Mouse (Mus musculus): ENCODE measurements around the gene Thoc6. TPM values are rescaled to one million over a fixed set of nuclear protein-coding genes. Genes with fewer than 3 reads are reported as not detected.

Gene Thoc6
- polyA plus RNA-seq, 1 experiment from 2014 or later, result 57.0 TPM

DNA sequence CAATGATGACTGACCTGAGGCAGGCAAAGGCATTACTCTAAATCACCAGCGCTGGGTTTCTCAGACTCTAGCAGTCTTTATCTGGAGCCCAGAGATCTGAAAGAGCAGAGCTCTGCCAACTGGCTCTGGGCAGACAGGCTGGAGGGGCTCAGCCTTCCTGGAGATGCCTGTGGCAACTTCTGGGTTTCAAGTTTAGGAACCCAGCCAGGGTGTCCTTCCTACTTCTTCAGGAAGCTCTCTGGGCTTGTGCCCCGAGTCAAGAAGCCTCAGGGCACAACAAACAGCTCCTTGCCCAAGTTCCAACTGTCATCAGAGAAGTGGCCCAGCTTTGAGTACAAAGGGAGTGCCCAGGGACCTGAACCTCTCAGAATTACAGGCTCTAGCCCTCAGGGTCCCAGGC lies 19.3 kb downstream of the Thoc6 start:
- Histone ChIP-seq H3K4me2 (no peak overlapping the region), H3K27me3 (ENCODE audit: control insufficient read depth, insufficient read depth, low read length) (no peaks in the 10 kb centered on the region; the same call in 1 of the 2 replicates), H3K9me3 (ENCODE audit: control insufficient read depth, low read length) (no peaks in the 10 kb centered on the region), H3K36me3 (ENCODE audit: control insufficient read depth, insufficient read depth, low read length) (no peaks in the 10 kb centered on the region), H3K9ac (ENCODE audit: low read length) (no peak overlapping the region), H3K4me1 (ENCODE audit: control insufficient read depth, insufficient read depth, low read length) (no peaks in the 10 kb centered on the region), H3K27ac (ENCODE audit: low read depth, low read length) (no peak overlapping the region), H3K4me3 (ENCODE audit: low read depth, low read length) (no peak overlapping the region)
- no peak for ATAC-seq (ENCODE audit: low FRiP score)
- no peak for DNase-seq (ENCODE audit: low spot score, missing footprints)
- 67% methylated on average over 2 of the region's 2 CpGs for WGBS

DNA sequence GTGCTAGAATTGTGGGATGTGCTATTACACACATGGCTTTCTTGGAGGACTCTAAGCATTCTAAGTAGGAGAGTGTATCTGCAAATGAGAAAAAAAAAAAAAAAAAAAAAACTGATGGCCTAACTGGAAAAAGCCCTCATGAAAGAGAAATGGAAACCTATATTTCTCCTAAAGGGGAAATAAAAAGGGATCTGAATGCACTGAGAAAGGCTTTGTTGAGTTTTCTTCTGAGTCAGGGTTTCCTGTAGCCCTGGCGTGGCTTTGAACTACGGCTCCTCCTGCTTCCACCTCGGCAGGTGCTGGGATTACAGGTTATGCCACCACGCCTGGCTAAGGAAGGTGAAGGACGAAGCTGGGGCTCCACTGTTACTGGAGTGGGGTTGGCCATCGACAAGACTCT lies 19.7 kb downstream of the Thoc6 start:
- no peak for ATAC-seq (ENCODE audit: low FRiP score)
- WGBS, result 68% methylated on average over 6 of the region's 6 CpGs

DNA sequence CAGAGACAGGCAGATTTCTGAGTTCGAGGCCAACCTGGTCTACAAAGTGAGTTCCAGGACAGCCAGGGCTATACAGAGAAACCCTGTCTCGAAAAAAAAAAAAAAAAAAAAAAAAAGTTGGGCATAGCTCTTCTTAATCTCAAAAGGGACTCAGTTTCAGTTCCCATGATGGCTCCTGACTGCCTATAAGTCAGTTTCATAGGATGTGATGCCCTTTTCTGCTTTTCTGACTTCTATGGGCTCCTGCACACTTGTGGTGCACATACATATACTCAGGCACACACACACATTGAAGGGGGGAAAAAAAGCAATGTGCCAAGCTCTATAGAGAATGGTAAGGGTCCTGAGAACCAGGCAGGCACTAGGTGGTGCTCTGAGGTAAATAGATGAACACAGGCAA lies 20.4 kb downstream of the Thoc6 start:
- ATAC-seq (ENCODE audit: low FRiP score) (no peak), DNase-seq (ENCODE audit: low spot score, missing footprints) (no peak)
- no peaks in the 10 kb centered on the region for H3K9me3 ChIP-seq (ENCODE audit: control insufficient read depth, low read length)
- no peaks in the 10 kb centered on the region for H3K36me3 ChIP-seq (ENCODE audit: control insufficient read depth, insufficient read depth, low read length)
- H3K27ac ChIP-seq (ENCODE audit: low read depth, low read length), result no peak overlapping the region
- H3K27me3 ChIP-seq (ENCODE audit: control insufficient read depth, insufficient read depth, low read length), result no peaks in the 10 kb centered on the region; the same call in 1 of the 2 replicates
- WGBS, result 75% methylated on average over 1 of the region's 2 CpGs
- no peak overlapping the region for H3K4me3 ChIP-seq (ENCODE audit: low read depth, low read length)
- H3K4me1 ChIP-seq (ENCODE audit: control insufficient read depth, insufficient read depth, low read length), result no peaks in the 10 kb centered on the region
- H3K9ac ChIP-seq (ENCODE audit: low read length), result no peak overlapping the region
- no peak overlapping the region for H3K4me2 ChIP-seq

More for the DNA sequence above, 19.7 kb downstream of the Thoc6 start:
- H3K9ac ChIP-seq (ENCODE audit: low read length), result no peak overlapping the region
- H3K4me1 ChIP-seq (ENCODE audit: control insufficient read depth, insufficient read depth, low read length), result no peaks in the 10 kb centered on the region
- H3K4me2 ChIP-seq, result no peak overlapping the region
- H3K9me3 ChIP-seq (ENCODE audit: control insufficient read depth, low read length), result no peaks in the 10 kb centered on the region
- H3K36me3 ChIP-seq (ENCODE audit: control insufficient read depth, insufficient read depth, low read length), result no peaks in the 10 kb centered on the region
- no peak overlapping the region for H3K4me3 ChIP-seq (ENCODE audit: low read depth, low read length)
- no peaks in the 10 kb centered on the region; the same call in 1 of the 2 replicates for H3K27me3 ChIP-seq (ENCODE audit: control insufficient read depth, insufficient read depth, low read length)
- H3K27ac ChIP-seq (ENCODE audit: low read depth, low read length), result no peak overlapping the region
- no peak for DNase-seq (ENCODE audit: low spot score, missing footprints)

DNA sequence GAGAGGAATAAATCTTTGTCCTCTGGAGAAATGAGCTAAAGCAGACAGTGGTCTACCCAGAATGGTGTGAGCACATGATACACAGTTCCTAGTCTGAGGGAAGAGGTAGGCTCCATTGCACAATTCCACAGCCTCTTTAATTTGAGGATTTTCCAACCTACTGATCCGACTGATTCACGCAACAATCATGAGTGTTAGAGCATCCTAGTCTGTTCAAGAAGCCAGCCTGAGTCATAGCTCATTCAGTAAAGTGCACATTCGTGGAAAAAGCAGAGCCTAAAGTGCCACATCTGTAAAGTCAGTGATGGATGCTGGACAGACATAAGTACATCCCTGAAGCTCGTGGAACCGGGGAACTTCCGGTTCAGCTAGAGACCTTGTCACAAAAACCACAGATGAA lies 22.3 kb downstream of the Thoc6 start:
- Histone ChIP-seq H3K4me1 (ENCODE audit: control insufficient read depth, insufficient read depth, low read length) (no peaks in the 10 kb centered on the region), H3K9ac (ENCODE audit: low read length) (no peak overlapping the region), H3K4me3 (ENCODE audit: low read depth, low read length) (no peak overlapping the region), H3K27ac (ENCODE audit: low read depth, low read length) (no peak overlapping the region), H3K36me3 (ENCODE audit: control insufficient read depth, insufficient read depth, low read length) (no peaks in the 10 kb centered on the region), H3K27me3 (ENCODE audit: control insufficient read depth, insufficient read depth, low read length) (no peaks in the 10 kb centered on the region), H3K4me2 (no peak overlapping the region), H3K9me3 (ENCODE audit: control insufficient read depth, low read length) (no peaks in the 10 kb centered on the region)
- 76% methylated on average over 6 of the region's 6 CpGs for WGBS
- DNase-seq (ENCODE audit: low spot score, missing footprints) (no peak), ATAC-seq (ENCODE audit: low FRiP score) (no peak)

DNA sequence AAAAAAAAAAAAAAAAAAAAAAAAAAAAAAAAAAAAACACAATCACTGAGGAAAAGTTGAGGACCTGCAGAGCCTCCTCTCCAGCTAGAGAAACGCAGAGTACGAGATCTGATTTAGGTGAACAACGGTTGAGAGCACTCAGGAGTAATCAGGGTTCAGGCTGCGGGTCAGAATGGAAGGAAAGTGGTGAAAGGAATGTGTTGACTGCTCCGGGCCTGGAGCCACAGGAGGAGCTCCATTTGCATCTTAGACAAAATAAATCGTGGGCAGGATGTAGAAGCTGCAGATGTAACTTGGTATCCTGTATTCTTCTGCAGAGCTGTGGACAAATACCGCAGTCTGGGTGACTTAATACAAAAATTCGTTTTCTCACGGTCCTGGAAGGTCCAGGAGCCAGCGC lies 27.8 kb downstream of the Thoc6 start:
- Histone ChIP-seq H3K9me3 (ENCODE audit: control insufficient read depth, low read length) (no peaks in the 10 kb centered on the region), H3K9ac (ENCODE audit: low read length) (no peak overlapping the region), H3K4me3 (ENCODE audit: low read depth, low read length) (no peak overlapping the region), H3K4me1 (ENCODE audit: control insufficient read depth, insufficient read depth, low read length) (peaks cover 3% of the 10 kb centered on the region), H3K4me2 (no peak overlapping the region), H3K27me3 (ENCODE audit: control insufficient read depth, insufficient read depth, low read length) (peaks cover 11% of the 10 kb centered on the region), H3K36me3 (ENCODE audit: control insufficient read depth, insufficient read depth, low read length) (no peaks in the 10 kb centered on the region), H3K27ac (ENCODE audit: low read depth, low read length) (no peak overlapping the region)
- peak; percentile 90 for DNase-seq (ENCODE audit: low spot score, missing footprints)
- 30% methylated on average over 10 of the region's 10 CpGs for WGBS
- no peak for ATAC-seq (ENCODE audit: low FRiP score)

DNA sequence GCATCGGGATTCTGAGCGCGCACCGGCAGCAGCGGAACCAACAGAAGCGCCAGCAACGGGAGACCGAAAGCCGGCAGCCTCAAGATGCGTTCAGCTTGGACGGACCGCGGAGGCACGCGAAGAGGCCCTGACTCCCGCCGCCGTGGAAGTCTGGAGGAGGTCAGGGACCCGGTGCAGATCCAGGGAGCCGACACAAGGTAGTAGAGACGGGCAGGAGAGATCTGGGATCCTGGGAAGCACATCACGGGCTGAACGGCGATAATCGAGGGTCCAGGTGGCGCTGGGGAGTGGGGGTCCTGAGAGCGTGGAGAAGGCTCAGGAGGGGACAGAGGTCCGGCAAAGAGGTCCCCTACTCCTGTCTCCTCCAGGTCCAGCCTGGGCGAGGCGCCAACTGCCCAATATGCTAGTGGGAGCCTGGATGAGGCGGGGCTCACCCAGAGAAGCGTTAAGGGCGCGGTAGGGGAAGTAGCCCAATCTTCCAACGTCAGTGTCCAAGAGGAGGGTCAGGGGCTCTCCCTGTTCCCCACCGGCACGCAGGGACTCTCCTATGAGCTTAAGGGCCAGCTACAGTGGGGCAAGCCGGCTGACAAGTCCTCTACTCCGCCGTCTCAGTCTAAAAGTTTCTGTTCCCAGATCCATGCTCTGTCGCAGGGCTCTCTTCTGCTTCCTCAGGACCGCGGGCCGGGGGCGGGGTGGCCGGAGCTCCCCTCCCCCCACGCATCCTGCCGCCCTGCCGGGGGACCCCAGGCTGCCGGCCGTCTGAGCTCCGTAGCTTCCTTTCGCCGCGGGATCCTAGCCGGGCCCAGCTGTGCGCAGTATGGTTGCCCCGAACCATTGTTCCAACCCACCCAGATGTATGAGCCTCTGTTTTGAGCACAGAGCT lies 28.8 kb downstream of the Thoc6 start, which contains the start of gene Mmp25:
TSS of gene Mmp25 (minus strand) at position 665 of the 883 bp plus-strand sequence.
- peak within 1 kb of the TSS; percentile 37 for H3K4me3 ChIP-seq (ENCODE audit: low read depth, low read length)
- H3K27ac ChIP-seq (ENCODE audit: low read depth, low read length), result no peak within 1 kb of the TSS
- H3K9me3 ChIP-seq (ENCODE audit: control insufficient read depth, low read length), result no peaks in the 10 kb centered on the region
- ATAC-seq (ENCODE audit: low FRiP score) (peak; percentile 66; the same call in 1 of the 2 replicates), DNase-seq (ENCODE audit: low spot score, missing footprints) (peak; percentile 93)
- peaks cover 11% of the 10 kb centered on the region for H3K27me3 ChIP-seq (ENCODE audit: control insufficient read depth, insufficient read depth, low read length)
- peak within 1 kb of the TSS; percentile 76 for H3K4me2 ChIP-seq
- peak within 1 kb of the TSS; percentile 54 for H3K9ac ChIP-seq (ENCODE audit: low read length)
- under 1% methylated on average over 56 of the region's 58 CpGs for WGBS
- H3K4me1 ChIP-seq (ENCODE audit: control insufficient read depth, insufficient read depth, low read length), result peaks cover 3% of the 10 kb centered on the region
- H3K36me3 ChIP-seq (ENCODE audit: control insufficient read depth, insufficient read depth, low read length), result no peaks in the 10 kb centered on the region

DNA sequence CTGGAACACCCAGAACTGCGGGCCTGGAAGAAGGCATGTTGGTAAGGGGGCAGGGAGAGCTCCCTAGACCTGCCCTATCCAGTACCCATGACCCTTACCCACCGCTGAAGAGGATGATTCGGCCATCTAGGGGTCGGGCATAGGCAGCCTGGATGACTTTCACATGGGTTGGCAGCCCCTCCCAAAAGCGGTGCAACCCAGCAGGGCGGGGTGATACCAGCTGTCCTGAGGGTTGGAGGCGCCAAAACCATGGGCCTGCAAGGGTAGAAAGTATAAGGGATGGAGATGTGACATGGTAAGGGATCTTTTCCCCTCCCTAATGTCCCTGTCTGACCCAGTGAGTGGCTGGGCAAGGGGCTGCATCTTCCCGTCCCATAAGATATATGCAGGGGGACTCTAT lies 42.4 kb downstream of the Thoc6 start:
- no peaks in the 10 kb centered on the region for H3K9me3 ChIP-seq (ENCODE audit: control insufficient read depth, low read length)
- WGBS, result 88% methylated on average over 8 of the region's 8 CpGs
- no peaks in the 10 kb centered on the region for H3K4me1 ChIP-seq (ENCODE audit: control insufficient read depth, insufficient read depth, low read length)
- H3K27ac ChIP-seq (ENCODE audit: low read depth, low read length), result no peak overlapping the region
- DNase-seq (ENCODE audit: low spot score, missing footprints), result no peak
- no peak overlapping the region for H3K9ac ChIP-seq (ENCODE audit: low read length)
- ATAC-seq (ENCODE audit: low FRiP score), result peak; percentile 12
- no peaks in the 10 kb centered on the region for H3K36me3 ChIP-seq (ENCODE audit: control insufficient read depth, insufficient read depth, low read length)
- H3K4me3 ChIP-seq (ENCODE audit: low read depth, low read length), result no peak overlapping the region
- no peak overlapping the region for H3K4me2 ChIP-seq
- H3K27me3 ChIP-seq (ENCODE audit: control insufficient read depth, insufficient read depth, low read length), result no peaks in the 10 kb centered on the region; the same call in 1 of the 2 replicates

DNA sequence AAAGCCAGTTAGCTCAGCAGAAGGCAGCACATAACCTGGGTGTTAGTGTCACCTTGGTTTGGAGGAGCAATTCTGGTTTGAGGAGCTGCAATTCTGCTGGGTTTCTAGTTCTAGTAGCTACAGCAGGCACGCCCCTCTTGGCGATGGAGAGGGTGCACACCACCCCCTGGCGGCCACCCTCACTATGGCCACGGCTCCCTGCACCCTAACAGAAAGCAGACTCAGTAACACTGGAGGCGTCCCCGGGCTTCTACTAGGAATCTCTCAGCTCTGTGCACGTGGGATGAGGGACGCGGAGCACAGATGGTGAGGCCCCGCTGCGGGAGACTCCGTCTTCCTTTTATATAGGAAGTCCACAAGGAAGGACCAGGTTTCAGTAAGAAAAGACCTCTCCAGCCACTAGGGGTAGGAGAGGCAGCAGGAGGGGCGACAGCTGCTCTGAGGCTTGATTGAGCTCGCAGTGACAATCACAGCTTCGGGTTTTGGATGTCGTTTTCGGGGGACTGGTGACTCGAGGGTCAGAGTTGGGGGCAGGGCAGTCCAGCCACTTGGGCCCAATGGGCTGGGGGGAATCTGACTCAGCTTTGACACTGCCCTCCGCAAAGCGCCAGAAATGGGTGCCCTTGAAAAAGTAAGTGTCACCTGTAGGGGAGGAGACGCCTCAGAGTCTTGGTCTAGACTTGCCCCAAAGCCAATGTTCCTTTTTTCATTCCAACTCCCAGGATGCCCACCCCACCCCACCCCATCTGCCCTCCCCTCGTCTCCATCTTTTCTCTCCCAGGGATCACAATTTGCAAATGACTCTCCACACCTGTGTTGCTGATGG lies 43.3 kb downstream of the Thoc6 start:
- Histone ChIP-seq H3K4me1 (ENCODE audit: control insufficient read depth, insufficient read depth, low read length) (no peaks in the 10 kb centered on the region), H3K27ac (ENCODE audit: low read depth, low read length) (no peak overlapping the region), H3K9ac (ENCODE audit: low read length) (no peak overlapping the region), H3K36me3 (ENCODE audit: control insufficient read depth, insufficient read depth, low read length) (no peaks in the 10 kb centered on the region), H3K9me3 (ENCODE audit: control insufficient read depth, low read length) (no peaks in the 10 kb centered on the region), H3K27me3 (ENCODE audit: control insufficient read depth, insufficient read depth, low read length) (no peaks in the 10 kb centered on the region; the same call in 1 of the 2 replicates), H3K4me3 (ENCODE audit: low read depth, low read length) (peak overlapping the region; percentile 2; the same call in 1 of the 2 replicates), H3K4me2 (peak overlapping the region; percentile 32)
- ATAC-seq (ENCODE audit: low FRiP score) (peak; percentile 86), DNase-seq (ENCODE audit: low spot score, missing footprints) (peak; percentile 92)
- 20% methylated on average over 22 of the region's 22 CpGs for WGBS

DNA sequence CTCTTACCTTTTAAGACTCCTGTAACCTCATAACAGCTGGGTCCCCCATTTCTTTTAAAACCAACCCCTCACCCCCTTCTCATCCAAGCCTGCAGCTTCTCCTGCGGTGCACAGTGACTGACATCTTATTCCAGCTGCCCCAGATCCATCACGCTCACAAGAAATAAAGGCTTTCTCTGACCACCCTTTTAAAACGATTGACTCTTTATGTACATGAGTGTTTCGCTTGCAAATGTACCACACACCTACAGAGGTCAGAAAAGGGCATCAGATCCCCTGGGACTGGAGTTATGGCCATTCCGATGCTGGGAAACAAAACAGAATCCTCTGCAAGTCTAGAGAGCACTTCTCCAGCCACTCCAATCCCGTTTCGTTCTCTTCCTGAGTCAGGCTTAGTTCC lies 45.9 kb downstream of the Thoc6 start:
- Histone ChIP-seq H3K9me3 (ENCODE audit: control insufficient read depth, low read length) (no peaks in the 10 kb centered on the region), H3K36me3 (ENCODE audit: control insufficient read depth, insufficient read depth, low read length) (no peaks in the 10 kb centered on the region), H3K4me1 (ENCODE audit: control insufficient read depth, insufficient read depth, low read length) (no peaks in the 10 kb centered on the region), H3K4me3 (ENCODE audit: low read depth, low read length) (no peak overlapping the region), H3K27me3 (ENCODE audit: control insufficient read depth, insufficient read depth, low read length) (no peaks in the 10 kb centered on the region; the same call in 1 of the 2 replicates), H3K27ac (ENCODE audit: low read depth, low read length) (no peak overlapping the region), H3K9ac (ENCODE audit: low read length) (no peak overlapping the region), H3K4me2 (no peak overlapping the region)
- 33% methylated on average over 7 of the region's 7 CpGs for WGBS
- ATAC-seq (ENCODE audit: low FRiP score) (no peak), DNase-seq (ENCODE audit: low spot score, missing footprints) (no peak)
